Mouse (Mus musculus) lung, postnatal 4 days (tissue): Measurements from ENCODE around the gene Vdac2.

Experiments used
- DNase-seq, 2 experiments: peaks; one replicate each; pipeline ENCODE4 v3.0.0; 2021

Vdac2 gene

GRCm38 (mm10) chr14:21820880-21821505 is 4.0 kb upstream of the Vdac2 start:
- no peak for DNase-seq

DNA sequence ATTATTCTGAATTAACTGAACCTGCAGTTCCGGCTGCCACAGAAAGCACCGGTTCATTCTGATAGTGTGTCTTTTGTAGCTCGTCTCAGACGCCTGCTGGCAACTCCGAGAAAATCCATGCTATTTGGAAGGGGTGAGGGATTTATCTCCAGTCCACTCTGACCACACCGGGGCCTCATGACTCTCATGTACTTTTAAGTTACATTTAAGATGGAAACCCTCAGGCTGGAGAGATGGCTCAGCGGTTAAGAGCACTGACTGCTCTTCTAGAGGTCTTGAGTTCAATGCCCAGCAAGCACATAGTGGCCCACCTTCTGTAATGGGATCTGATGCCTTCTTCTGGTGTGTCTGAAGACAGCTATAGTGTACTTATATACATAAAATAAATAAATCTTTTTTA is 2.7 kb upstream of the Vdac2 start:
- DNase-seq: no peak

GRCm38 (mm10) chr14:21822795-21823374 is 2.2 kb upstream of the Vdac2 start:
- DNase-seq: peak; percentile 89 to 92

DNA sequence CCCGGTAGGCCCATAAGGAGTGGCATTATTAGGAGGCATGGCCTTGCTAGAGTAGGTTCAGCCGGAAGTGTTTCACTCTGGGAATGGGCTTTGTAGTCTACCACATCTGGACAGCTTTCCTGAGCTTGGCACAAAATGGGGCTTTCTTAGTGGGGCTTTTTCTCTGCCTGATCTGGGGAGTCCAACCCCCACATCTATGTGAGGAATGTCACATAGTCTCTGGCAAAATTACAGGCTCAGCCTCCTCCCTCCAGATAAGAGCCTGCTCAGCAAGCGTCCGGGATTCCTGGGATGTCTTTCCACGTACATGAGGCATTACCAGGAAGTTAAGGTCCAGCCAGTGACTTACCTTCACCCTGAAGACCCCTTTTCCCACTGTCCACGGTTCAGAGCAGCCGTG is 1.1 kb upstream of the Vdac2 start:
- DNase-seq: peak in 1 of 2 experiments; percentile 35

- peak in 1 of 2 experiments; percentile 20 for DNase-seq
Measured at GRCm38 (mm10) chr14:21825786-21826491, 901 bp downstream of the Vdac2 start.

- peak; percentile 98 for DNase-seq
Measured at GRCm38 (mm10) chr14:21830876-21831767, 6.1 kb downstream of the Vdac2 start.

- peak in 1 of 2 experiments; percentile 41 for DNase-seq
Measured at GRCm38 (mm10) chr14:21831830-21832403, 6.9 kb downstream of the Vdac2 start.

DNA sequence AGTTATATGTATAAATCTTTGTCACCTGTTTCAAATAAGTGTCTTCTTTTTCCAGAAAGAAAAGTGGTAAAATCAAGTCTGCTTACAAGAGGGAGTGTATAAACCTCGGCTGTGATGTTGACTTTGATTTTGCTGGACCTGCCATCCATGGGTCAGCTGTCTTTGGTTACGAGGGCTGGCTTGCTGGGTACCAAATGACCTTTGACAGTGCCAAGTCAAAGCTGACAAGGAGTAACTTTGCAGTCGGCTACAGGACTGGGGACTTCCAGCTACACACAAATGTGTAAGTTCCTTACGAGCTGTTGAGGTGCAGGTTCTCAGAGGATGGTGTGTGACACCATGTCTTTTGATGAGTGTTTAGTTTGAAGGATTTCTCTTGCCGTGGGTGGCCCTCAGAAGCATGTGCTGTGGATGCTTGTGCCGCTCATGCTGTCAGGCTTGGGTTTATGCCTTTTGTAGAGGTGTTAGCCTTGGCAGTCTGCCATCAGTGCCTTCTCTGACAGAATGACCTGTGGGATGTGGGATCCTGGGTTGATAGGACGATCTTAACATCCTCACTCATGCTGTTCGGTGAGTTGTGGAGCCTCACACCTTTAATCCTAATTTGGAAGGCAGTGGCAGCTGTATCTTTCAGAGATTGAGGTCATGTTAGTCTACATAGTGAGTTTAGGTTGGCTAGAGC is 13.4 kb downstream of the Vdac2 start:
- DNase-seq: no peak

- no peak for DNase-seq
Measured at GRCm38 (mm10) chr14:21841819-21842592, 17.0 kb downstream of the Vdac2 start.

DNA sequence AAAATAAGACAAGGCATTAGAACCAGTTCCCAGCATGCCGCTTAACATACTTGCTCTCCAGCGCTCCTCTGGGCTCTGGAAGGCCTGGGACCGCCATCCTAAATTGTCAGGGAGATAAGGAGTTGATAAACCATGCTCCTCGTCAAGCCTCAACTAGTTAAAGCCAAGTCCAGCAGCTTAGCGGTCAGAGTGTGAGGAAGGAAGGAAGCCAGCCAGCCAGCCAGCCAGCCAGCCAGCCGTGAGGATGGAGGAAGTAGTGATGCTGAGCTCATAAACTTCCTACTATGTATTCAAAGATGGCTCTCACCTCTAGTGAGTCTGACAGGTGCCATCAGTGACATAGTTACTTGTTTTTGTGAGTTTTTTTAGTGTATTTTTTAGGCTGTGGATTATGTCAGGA is 18.2 kb downstream of the Vdac2 start:
- DNase-seq: no peak

DNA sequence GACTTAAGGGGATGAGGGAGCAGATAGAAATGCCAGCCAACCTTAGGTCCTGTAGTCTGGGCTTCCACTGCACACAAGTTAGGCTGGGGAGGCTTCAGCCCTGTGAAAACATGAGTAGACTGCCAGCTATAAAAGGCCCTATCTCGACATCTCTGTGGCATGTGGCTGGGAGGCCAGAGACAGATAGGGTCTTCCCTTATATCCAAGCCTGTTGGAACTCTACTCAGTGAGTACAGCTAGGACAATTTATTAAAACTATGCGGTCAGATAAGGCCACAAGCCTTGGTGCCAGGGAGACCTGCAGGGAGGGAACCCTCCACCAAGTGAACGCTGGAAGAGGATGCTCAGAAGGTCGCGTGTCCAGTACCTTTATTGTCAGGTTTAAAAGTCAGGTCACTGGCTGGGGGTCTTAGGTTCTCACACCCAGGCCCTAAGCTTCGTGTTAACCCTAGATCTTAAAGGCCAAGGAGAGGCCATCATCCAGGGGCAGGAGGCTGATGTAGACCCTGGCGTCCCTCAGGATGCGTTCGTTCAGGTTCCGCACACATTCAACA is 21.9 kb downstream of the Vdac2 start:
- DNase-seq: no peak

DNA sequence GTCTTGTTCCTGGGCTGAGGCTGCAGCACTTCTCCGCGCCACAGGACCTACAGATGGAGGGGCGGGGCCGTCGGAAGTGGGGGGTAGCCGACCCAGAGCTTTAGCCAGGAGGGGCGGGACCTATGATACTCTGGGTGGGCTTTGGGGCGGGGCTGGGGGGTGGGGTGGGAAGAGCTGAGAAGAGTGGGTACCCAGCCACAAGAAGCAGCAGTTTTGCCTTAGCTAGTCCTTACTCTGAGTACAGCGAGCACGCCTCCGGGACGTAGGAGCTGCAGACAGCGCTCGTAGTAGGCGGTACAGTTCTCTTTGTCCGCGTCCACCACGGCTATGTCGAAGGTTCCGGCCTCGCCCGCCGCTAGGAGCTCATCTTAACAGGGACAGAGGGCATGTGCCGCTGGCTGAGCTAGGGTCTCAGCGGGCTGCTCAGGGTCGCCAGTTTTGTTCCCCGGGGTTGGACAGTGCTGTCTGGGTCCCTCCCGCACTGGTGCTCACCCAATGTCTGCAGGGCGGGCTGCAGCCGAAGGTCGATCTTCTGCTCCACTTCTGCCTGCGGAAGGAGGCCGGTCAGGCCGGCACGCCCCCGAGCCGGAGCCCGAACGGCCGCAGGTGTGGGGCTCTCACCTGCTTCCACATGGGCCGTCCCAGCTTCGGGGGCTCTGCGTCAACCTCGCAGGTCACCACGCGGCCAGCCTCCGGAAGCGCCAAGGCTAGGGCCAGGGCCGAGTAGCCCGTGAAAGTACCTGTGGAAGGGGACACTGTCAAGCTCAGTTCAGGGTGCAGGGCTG is 22.5 kb downstream of the Vdac2 start:
- DNase-seq: peak; percentile 63 to 73

DNA sequence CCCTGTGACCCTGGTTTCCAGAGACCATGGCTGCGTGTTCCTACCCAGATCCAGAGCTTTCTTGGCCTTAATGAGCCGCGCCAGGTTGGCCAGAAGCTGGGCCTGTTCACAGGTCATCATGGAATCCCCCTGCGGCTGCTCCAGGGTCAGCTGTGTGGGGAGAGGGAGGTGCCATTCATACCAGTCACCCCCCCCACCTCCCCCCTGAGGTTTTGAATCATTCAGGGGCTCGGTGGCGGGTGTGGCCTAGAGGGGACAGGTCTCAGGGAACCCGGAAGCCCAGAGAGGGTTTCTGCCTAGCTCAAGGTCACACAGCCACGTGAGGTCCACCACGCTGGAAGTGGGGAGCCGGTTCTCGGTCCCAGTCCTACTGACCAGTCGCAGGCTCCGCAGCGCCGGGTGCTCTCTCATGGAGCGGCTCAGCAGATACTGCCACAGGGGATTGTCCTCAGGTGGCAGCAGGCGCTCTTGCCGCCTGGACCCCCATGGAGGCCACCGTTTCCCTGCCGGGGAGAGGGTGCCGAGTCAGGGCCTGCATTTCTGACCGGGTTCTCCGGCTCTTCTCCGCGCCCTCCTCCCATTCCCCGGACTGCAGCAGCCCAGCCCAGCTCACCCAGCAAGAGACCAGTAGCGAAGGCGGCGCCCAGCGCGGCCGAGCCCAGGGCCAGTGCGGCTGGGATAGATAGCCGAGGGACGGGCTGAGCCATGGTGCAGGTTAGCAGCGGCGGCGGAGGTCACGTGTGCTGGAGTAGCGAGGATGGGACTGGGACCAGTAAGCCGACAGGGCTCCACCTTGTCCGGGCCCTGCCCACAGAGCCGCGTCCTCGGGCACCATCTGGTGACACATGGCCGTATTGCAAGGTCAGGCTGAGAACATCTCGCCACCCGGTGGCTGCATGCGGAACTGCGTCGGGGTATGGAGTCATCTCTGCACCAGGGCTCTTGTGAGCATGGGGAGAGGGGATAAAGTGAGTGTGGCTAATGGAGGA is 23.4 kb downstream of the Vdac2 start, which contains the start of gene Comtd1:
Gene Comtd1, minus strand, starts transcription at position 812 of the 989 bp plus-strand sequence.
- DNase-seq: peak; percentile 93 to 96

GRCm38 (mm10) chr14:21849524-21850418 is 24.7 kb downstream of the Vdac2 start:
- DNase-seq: no peak

GRCm38 (mm10) chr14:21850419-21851127 is 25.5 kb downstream of the Vdac2 start:
- no peak for DNase-seq

DNA sequence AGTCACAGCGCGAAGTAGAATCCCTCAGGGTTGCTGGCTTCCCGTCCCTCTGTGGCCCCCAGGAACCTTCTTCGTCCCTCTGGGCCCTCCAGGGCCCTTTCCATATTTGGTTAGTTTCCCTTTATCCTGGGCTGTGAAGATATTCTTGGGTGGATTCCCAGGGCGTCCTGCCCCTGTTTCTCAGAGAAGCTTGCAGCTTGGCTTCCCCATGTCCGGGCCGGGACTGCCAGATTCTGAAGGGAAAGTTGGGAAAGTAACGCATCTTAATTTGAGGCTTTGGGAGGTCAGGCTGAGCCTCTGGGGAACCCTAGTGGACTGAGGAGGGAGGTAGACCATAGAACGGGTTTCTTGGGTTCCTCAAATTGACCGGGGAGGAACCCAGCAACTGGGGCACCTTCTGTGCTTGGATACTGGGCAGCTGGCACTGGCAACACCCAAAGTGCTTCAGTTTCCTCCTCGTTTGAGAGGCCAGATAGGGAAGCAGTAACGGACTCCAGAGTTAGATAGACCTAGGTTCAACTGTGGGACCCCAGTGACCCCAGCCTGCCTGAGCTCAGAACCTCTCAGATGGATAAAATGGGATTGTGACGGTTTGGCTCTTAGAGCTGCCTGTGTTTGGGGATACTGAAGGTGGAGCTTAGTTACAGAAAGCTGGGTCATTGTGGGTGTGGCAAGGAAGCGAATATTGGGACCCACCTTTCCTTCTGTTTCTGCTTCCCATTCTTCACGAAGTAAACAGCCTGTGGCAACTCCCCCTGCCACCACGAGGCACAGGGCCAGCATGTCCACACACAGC is 27.2 kb downstream of the Vdac2 start:
- peak; percentile 51 to 66 for DNase-seq
